Mouse (Mus musculus) limb, embryonic 10.5 days (tissue): ENCODE data around the gene Cd55. TPM values are rescaled to one million over a fixed set of nuclear protein-coding genes. Genes with fewer than 3 reads are reported as not detected.
"Not testable (repeated sequence)": the region's sequence is repeated elsewhere in the genome, so short reads cannot be mapped to it uniquely, and the experiment has no call there.

Source experiments
- DNase-seq: peaks from one replicate; pipeline ENCODE4 v3.0.0-alpha.2; 2017; ENCODE audit warnings: low spot score
- H3K27ac ChIP-seq: fragments of 300-500 bp; sonication (generic); 2 replicates; pipeline ENCODE4 v1.5.1; 2016; ENCODE audit warnings: mild to moderate bottlenecking
- H3K27me3 ChIP-seq: fragments of 300-500 bp; sonication (generic); 2 replicates; pipeline ENCODE4 v1.6.1; 2016; ENCODE audit warnings: low read depth, mild to moderate bottlenecking; ENCODE audit not compliant: poor library complexity, severe bottlenecking
- H3K36me3 ChIP-seq: fragments of 300-500 bp; sonication (generic); 2 replicates; pipeline ENCODE4 v1.6.1; 2016; ENCODE audit warnings: mild to moderate bottlenecking, moderate library complexity
- H3K4me1 ChIP-seq: fragments of 300-500 bp; sonication (generic); 2 replicates; pipeline ENCODE4 v1.6.1; 2016
- H3K4me3 ChIP-seq: fragments of 300-500 bp; sonication (generic); 2 replicates; pipeline ENCODE4 v1.5.1; 2016; ENCODE audit warnings: mild to moderate bottlenecking, moderate library complexity
- H3K9me3 ChIP-seq: fragments of 300-500 bp; sonication (generic); replicated peaks from 2 replicates; pipeline ENCODE4 v1.6.1; 2016; ENCODE audit warnings: mild to moderate bottlenecking
- WGBS: fragments of 180-500 bp; shearing (Covaris S2); methylation state at CpG from one replicate; pipeline ENCODE4 v1.1.7; 2016; 5-methylcytosine and 5-hydroxymethylcytosine counted together
- polyA plus RNA-seq: library from polyadenylated mRNA; unstranded; fragments of >200 nt; fragmentation: Nextera tagmentation; extraction: Ambion mirVana; gene quantifications from 2 replicates; pipeline ENCODE4 v1.2.1, GENCODE M21; 2016

Cd55 gene
- polyA plus RNA-seq, 1 experiment from 2014 or later = 1.7 TPM

DNA sequence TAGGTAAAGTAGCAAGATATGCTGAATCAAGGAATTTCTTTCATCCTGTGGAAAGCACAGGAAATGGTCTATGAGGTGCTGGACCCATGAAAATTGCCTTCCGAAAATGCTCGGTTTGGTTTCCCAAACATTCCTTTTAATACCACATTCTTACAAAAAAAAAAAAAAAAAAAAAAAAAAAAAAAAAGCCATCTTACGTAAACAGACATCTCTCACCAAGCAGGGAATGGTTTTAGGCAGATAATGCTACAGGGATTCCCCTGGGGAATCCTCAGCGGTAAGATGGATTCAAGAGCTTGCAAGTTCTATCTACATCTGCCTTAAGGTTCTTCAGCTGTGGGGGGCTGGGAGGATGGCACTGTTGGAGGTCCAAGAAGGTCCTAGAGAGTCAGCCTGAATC lies 7.5 kb upstream of the Cd55 start:
- 92% methylated on average over 4 of the region's 4 CpGs for WGBS
- no peak for DNase-seq
- Histone ChIP-seq H3K27me3 (no peaks in the 10 kb centered on the region), H3K4me1 (no peaks in the 10 kb centered on the region), H3K36me3 (no peaks in the 10 kb centered on the region), H3K4me3 (no peak overlapping the region), H3K9me3 (no peaks in the 10 kb centered on the region), H3K27ac (no peak overlapping the region)

DNA sequence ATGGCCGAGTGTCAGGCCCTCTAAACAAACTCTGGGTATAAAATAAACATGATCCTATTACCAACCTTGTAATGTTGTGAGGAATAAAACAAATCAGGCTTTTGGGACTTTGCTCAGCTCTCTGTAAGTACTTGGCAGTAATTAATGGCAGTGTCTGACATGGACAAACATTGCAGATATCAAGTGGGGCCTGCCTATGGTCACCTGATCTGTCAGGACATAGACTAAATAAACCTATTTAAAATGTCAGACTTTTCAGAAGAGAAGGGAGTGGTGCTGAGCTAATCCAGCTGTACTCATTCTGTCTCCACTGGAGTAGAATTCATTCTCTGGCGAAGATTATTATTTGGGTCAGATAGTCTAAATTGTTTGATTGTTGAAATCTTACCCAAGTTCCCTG lies 4.9 kb upstream of the Cd55 start:
- H3K9me3 ChIP-seq = no peaks in the 10 kb centered on the region
- no peaks in the 10 kb centered on the region for H3K36me3 ChIP-seq
- H3K27ac ChIP-seq = no peak overlapping the region
- H3K4me3 ChIP-seq = no peak overlapping the region
- 76% methylated on average over 2 of the region's 2 CpGs for WGBS
- no peaks in the 10 kb centered on the region; the same call in 1 of the 2 replicates for H3K27me3 ChIP-seq
- no peak for DNase-seq
- peaks cover 5% of the 10 kb centered on the region for H3K4me1 ChIP-seq

GRCm38 (mm10) chr1:130464173-130464572 lies 1.6 kb upstream of the Cd55 start:
- Histone ChIP-seq H3K9me3 (no peaks in the 10 kb centered on the region), H3K4me1 (peaks cover 10% of the 10 kb centered on the region), H3K4me3 (no peak overlapping the region), H3K27me3 (no peaks in the 10 kb centered on the region; the same call in 1 of the 2 replicates), H3K27ac (no peak overlapping the region), H3K36me3 (no peaks in the 10 kb centered on the region)
- no peak for DNase-seq

DNA sequence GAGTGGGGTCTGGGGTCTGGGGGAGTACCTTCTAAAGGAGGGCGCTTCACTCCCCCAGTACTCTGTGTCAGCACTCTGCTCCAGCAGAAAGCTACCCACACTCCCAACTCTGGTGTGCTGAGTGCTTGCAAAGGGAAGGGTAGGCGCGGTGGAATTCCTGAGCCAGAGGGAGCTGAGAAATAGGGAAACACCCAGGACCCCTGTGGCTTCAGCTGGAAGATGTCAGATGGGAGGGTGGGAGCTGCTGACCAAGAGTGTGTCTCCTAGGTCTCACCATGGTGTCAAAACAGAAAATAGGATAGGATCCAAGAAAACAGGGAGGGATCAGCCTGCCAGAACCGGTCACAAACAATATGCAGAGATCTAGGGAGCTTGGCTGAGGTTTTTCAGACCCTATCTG lies 323 bp upstream of the Cd55 start:
- Histone ChIP-seq H3K9me3 (no peaks in the 10 kb centered on the region), H3K27ac (peak overlapping the region; percentile 79), H3K4me3 (peak overlapping the region; percentile 57), H3K36me3 (no peaks in the 10 kb centered on the region), H3K27me3 (no peaks in the 10 kb centered on the region; the same call in 1 of the 2 replicates), H3K4me1 (peaks cover 10% of the 10 kb centered on the region)
- no peak for DNase-seq
- WGBS = 4% methylated on average over 4 of the region's 4 CpGs

GRCm38 (mm10) chr1:130455111-130455510 lies 7.4 kb downstream of the Cd55 start:
- Histone ChIP-seq H3K4me1 (no peaks in the 10 kb centered on the region), H3K36me3 (no peaks in the 10 kb centered on the region), H3K4me3 (no peak overlapping the region), H3K27ac (no peak overlapping the region), H3K27me3 (no peaks in the 10 kb centered on the region), H3K9me3 (no peaks in the 10 kb centered on the region)
- DNase-seq = no peak
- 93% methylated on average over 2 of the region's 2 CpGs for WGBS

GRCm38 (mm10) chr1:130442930-130443329 lies 19.6 kb downstream of the Cd55 start:
- H3K4me1 ChIP-seq, DNase-seq: not testable (repeated sequence)
- 69% methylated on average over 1 of the region's 1 CpGs for WGBS

DNA sequence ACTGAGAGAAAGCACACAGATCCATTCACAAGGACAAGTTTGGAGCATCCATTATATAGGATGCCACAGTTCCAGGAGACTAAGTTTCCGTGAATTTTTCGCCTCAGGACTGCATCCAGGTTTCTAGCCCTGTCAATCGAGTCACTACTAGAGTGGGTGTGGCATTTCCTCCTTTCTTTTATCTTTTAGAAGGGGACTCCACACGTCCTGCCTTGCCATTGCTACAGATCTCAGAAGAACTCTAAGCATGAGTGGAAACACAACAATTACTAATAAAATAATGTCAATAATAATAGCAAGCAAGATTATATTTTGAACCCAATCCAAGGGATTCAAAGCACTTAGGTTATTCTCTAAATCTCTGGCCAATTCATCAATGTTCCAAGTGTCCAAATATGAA lies 31.6 kb downstream of the Cd55 start:
- H3K4me1 ChIP-seq = no peaks in the 10 kb centered on the region
- no peak overlapping the region for H3K27ac ChIP-seq
- H3K4me3 ChIP-seq = no peak overlapping the region
- H3K36me3 ChIP-seq = no peaks in the 10 kb centered on the region
- 82% methylated on average over 4 of the region's 4 CpGs for WGBS
- DNase-seq = no peak
- no peaks in the 10 kb centered on the region for H3K27me3 ChIP-seq
- no peaks in the 10 kb centered on the region for H3K9me3 ChIP-seq

More at GRCm38 (mm10) chr1:130442930-130443329, 19.6 kb downstream of the Cd55 start:
- not testable (repeated sequence) for H3K27me3 ChIP-seq, H3K27ac ChIP-seq, H3K36me3 ChIP-seq, H3K4me3 ChIP-seq, H3K9me3 ChIP-seq

DNA sequence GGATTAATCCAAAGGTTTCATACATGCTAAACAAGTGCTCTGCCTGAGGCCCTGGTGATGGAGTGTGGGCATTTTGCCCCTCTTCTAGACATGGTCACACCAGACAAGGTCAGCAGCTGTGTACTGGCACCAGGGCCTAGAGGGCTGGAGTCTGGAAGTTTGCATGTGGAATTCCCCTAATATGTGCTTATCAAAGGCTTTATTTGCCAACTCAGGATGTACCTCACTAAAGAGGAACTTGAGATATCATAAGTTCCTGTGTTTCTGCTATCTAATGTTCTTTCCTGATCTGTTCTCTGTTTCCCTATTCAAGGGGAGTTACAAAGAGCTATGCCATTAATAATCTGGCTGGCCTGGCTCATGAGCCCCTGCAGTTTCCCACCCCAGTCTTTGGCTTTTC lies 33.9 kb downstream of the Cd55 start:
- not testable (repeated sequence) for H3K27ac ChIP-seq, H3K4me3 ChIP-seq, DNase-seq, H3K9me3 ChIP-seq, H3K27me3 ChIP-seq, H3K4me1 ChIP-seq, H3K36me3 ChIP-seq

DNA sequence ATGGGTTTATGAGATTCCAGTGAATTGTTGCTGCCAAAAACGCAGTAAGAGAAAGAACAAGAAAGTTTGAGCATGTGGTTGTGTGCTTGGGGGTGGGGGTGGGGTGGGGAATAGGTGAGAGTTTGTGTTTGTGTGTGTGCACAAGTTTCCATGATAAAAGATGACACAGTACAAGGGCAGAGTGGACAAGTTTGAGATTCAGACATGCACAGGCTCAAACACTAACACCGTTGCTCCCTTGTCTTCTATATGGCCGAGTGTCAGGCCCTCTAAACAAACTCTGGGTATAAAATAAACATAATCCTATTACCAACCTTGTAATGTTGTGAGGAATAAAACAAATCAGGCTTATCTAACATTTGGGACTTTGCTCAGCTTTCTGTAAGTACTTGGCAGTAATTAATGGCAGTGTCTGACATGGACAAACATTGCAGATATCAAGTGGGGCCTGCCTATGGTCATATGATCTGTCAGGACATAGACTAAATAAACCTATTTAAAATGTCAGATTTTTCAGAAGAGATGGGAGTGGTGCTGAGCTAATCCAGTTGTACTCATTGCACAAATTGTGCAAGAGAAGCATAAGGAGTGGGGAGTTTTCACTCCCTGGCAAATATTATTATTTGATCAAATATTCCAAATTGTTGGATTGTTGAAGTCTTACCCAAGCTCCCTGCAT lies 35.2 kb downstream of the Cd55 start:
- not testable (repeated sequence) for DNase-seq, H3K9me3 ChIP-seq, H3K36me3 ChIP-seq, H3K27me3 ChIP-seq, H3K4me3 ChIP-seq, H3K4me1 ChIP-seq, H3K27ac ChIP-seq
- 85% methylated on average over 3 of the region's 3 CpGs for WGBS

- no peaks in the 10 kb centered on the region for H3K36me3 ChIP-seq
- peak; percentile 29 for DNase-seq
- 58% methylated on average over 18 of the region's 18 CpGs for WGBS
- H3K27me3 ChIP-seq = no peaks in the 10 kb centered on the region
- no peak within 1 kb of the TSS for H3K4me3 ChIP-seq
- no peaks in the 10 kb centered on the region for H3K9me3 ChIP-seq
- H3K4me1 ChIP-seq = no peaks in the 10 kb centered on the region
- no peak within 1 kb of the TSS for H3K27ac ChIP-seq
Measured at GRCm38 (mm10) chr1:130422664-130423111, 39.9 kb downstream of the Cd55 start, which contains the start of gene Cd55b. Gene Cd55b (minus strand): TSS chr1:130423009.

GRCm38 (mm10) chr1:130422033-130422432 lies 40.5 kb downstream of the Cd55 start:
- not testable (repeated sequence) for H3K4me1 ChIP-seq, H3K36me3 ChIP-seq, DNase-seq, H3K4me3 ChIP-seq, H3K9me3 ChIP-seq, H3K27me3 ChIP-seq, H3K27ac ChIP-seq
- WGBS = no CpG with 5 or more reads among the region's 6 CpGs

DNA sequence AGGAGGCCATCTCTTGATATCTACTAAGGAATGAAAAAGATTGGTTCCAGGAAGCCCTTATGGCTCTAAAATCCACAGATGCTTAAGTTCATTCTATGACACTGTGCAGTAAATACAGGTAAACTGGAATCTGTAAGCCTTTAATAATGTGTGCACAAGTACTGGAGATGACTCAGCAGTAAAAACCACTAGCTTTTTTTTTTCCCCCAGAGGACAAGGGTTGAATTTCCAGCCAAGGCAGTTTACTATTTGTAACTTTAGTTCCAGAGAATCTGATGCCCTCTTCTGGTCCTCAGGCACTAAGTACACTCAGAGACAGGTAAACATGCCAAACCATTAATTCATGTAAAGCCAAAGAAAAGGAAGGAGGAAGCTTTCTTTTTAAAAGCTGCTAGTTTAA lies 65.4 kb downstream of the Cd55 start:
- not testable (repeated sequence) for H3K4me1 ChIP-seq, DNase-seq, H3K36me3 ChIP-seq, H3K4me3 ChIP-seq, H3K9me3 ChIP-seq, H3K27me3 ChIP-seq, H3K27ac ChIP-seq
